Mouse (Mus musculus) testis, adult 2 months (tissue): Measurements from ENCODE around the gene Purb. TPM values are rescaled to one million over a fixed set of nuclear protein-coding genes. Genes with fewer than 3 reads are reported as not detected.

Source experiments
- H3K27ac ChIP-seq: fragments of 200-500 bp; 2 replicates; pipeline ENCODE4 v1.5.1; 2012; ENCODE audit warnings: low read depth, low read length; ENCODE audit not compliant: control insufficient read depth, insufficient read depth
- H3K27me3 ChIP-seq: fragments of 200-500 bp; 2 replicates; pipeline ENCODE4 v1.6.1; 2012; ENCODE audit warnings: mild to moderate bottlenecking, low read length, moderate library complexity; ENCODE audit not compliant: control insufficient read depth, insufficient read depth
- H3K36me3 ChIP-seq: fragments of 200-500 bp; 2 replicates; pipeline ENCODE4 v1.6.1; 2012; ENCODE audit warnings: mild to moderate bottlenecking, low read length; ENCODE audit not compliant: control insufficient read depth, insufficient read depth
- H3K4me1 ChIP-seq: fragments of 200-500 bp; 2 replicates; pipeline ENCODE4 v1.6.1; 2012; ENCODE audit warnings: low read length; ENCODE audit not compliant: control insufficient read depth, insufficient read depth
- H3K4me3 ChIP-seq: fragments of 200-500 bp; 2 replicates; pipeline ENCODE4 v1.5.1; 2012; ENCODE audit warnings: low read depth, mild to moderate bottlenecking, low read length, moderate library complexity, mixed read lengths; ENCODE audit not compliant: control insufficient read depth
- CTCF ChIP-seq: fragments of 200-500 bp; IDR thresholded peaks from 2 replicates; pipeline ENCODE4 v1.5.1; 2012; ENCODE audit warnings: low read depth, mild to moderate bottlenecking, inconsistent platforms, low read length, moderate library complexity; ENCODE audit not compliant: control insufficient read depth, insufficient read depth, insufficient replicate concordance
- POLR2A ChIP-seq: fragments of 200-500 bp; IDR thresholded peaks from 2 replicates; pipeline ENCODE4 v1.6.1; 2012; ENCODE audit warnings: low read depth, mild to moderate bottlenecking, inconsistent platforms, low read length, moderate library complexity; ENCODE audit not compliant: control insufficient read depth
- polyA plus RNA-seq: library from polyadenylated mRNA; depleted of rRNA; stranded (reverse); fragments of >200 nt; gene quantifications from 2 replicates; pipeline ENCODE4 v1.2.3, GENCODE M21; 2012

Purb gene
- polyA plus RNA-seq, 1 experiment = 6.0 TPM

DNA sequence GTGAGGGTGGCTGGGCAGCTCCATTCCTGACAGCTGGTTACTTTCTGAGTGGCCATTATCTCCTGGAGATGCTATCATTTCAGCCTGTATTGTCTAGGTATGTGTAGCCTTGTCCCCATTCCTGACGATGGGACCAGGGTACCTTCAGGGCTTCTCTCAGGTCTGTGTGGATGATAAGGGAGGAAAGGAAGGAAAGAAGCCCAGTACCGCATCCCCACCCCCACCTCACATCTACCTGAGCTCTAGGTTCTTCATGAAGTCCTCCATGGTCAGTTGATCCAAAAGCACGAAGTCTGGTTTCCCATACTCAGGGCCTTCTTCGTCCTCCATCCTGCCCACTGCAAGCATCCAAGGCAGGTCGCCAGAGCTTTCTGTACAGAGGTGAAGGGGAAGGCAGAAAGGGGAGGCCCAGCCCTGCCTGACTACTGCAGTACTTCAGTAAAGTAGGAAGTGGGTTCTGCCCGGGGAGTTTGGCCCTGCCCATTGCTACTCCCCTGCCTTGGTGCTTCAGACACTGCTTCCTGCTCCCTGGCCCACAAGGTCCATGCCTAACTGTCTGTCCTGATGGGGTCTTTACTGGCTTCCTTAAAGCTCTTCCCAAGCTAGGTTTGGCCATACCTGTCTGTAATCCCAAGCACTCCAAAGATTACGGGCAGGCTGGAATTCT, 44.9 kb upstream of the Purb start, which contains the start of gene Myo1g:
TSS of gene Myo1g (minus strand) at position 459 of the 667 bp plus-strand sequence.
- no peak within 1 kb of the TSS for H3K27ac ChIP-seq
- no peaks in the 10 kb centered on the region; the same call in 1 of the 2 replicates for H3K36me3 ChIP-seq
- peaks cover 7% of the 10 kb centered on the region for H3K4me1 ChIP-seq
- H3K27me3 ChIP-seq = no peaks in the 10 kb centered on the region
- no peak within 1 kb of the TSS for H3K4me3 ChIP-seq
- TF ChIP-seq CTCF = no peak
- TF ChIP-seq POLR2A = no peak

DNA sequence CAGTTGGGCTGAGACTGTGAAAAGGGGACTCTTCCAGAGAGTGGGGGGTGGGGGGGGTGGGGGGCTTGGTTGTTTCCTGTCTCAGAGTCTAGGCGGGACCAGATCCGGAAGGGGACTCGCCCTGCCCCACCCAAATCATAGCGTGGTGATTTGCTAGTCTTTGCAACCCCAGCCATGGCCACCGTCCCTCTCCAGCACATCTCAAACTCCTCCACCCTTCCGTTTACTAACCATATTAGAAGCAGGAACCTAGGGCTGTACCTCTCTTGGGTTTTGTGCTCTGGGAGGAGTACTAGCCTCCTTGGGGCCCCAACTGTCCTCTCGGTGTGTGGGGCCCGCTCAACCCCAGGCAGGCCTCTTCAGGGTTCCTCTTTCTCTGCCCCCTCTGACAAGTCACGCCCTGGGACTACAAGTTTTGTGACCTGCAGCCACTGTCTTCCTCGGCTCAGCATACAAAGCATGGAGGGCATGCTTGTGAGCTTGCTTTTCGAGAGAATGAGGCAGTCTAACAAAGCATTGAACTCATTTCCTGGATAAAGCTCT, 43.8 kb upstream of the Purb start:
- Histone ChIP-seq H3K36me3 (no peaks in the 10 kb centered on the region), H3K27me3 (no peaks in the 10 kb centered on the region), H3K4me1 (peaks cover 7% of the 10 kb centered on the region), H3K4me3 (no peak overlapping the region), H3K27ac (no peak overlapping the region)
- no peak for TF ChIP-seq POLR2A
- TF ChIP-seq CTCF = no peak

DNA sequence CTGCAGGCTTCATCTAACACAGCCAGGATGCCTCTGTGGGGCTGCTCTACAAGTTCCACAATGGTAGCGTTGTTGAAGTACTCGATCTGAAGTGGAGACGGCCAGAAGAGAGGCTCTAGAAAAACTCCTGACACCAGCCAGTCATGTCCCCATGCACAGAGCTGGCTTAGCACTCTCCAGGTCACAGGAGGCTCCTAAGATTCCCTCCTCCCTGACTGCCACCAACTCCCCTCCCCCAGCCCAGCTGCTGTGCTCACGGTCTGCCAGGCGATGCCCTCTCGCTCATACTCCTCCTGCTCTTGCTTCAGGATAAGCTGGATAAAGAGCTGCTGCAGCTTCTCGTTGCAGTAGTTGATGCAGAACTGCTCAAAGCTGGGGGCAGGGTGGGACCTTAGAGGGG, 39.1 kb upstream of the Purb start:
- no peaks in the 10 kb centered on the region for H3K27me3 ChIP-seq
- TF ChIP-seq CTCF = no peak
- TF ChIP-seq POLR2A = no peak
- no peak overlapping the region for H3K4me3 ChIP-seq
- H3K36me3 ChIP-seq = no peaks in the 10 kb centered on the region
- H3K27ac ChIP-seq = no peak overlapping the region
- peaks cover 7% of the 10 kb centered on the region for H3K4me1 ChIP-seq

DNA sequence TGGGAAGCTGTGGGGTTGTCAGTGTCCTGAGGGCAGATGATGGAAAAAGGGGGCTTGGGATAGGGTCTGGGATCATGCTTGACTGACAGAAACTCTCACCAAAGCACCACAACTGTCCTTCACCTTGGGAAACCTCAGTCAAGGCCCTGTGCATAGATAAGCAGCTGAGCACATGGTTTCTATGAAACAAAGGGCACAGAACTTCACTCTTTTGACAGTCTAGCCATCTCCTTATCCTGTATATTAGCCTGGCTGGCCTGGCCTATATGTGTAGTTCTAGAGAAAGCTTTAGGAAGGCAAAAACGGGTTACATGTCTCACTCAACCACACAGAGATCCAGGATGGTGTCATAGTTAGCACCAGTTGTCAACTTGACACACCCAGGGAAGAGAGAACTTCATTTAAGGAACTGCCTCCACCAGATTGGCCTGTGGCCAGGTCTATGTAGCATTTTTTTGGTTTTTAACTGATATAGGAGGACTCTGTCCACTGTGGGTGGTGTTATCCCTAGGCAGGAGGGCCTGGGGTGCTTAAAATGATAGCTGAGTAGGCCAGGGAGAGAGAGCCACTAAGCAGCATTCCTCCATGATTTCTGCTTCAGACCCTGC, 32.7 kb upstream of the Purb start:
- H3K27ac ChIP-seq = no peak overlapping the region
- no peak overlapping the region for H3K4me3 ChIP-seq
- TF ChIP-seq POLR2A = no peak
- TF ChIP-seq CTCF = no peak
- H3K36me3 ChIP-seq = no peaks in the 10 kb centered on the region
- H3K4me1 ChIP-seq = no peaks in the 10 kb centered on the region
- H3K27me3 ChIP-seq = no peaks in the 10 kb centered on the region

DNA sequence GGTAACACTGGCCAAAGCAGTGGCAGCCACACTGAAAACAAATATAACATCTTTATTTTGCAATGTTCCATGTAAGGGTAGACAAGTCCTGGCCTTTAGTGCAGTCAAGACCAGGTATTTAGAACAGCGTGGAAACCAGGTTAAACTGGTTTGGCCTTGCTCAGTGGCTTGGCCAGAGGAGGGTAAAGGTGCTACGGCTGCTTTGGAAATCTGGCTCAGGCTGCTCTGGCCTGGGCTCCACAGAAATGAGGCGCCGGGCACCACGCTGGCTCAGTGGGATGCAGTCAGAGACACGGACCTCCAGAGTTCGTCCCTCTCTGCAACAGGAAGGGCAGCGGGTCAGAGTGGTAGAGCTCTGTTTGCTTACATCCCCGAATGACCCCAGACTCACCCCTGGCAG, 30.8 kb upstream of the Purb start:
- no peak overlapping the region for H3K4me3 ChIP-seq
- no peak overlapping the region for H3K27ac ChIP-seq
- H3K4me1 ChIP-seq = no peaks in the 10 kb centered on the region
- TF ChIP-seq POLR2A = no peak
- no peaks in the 10 kb centered on the region for H3K36me3 ChIP-seq
- H3K27me3 ChIP-seq = no peaks in the 10 kb centered on the region

DNA sequence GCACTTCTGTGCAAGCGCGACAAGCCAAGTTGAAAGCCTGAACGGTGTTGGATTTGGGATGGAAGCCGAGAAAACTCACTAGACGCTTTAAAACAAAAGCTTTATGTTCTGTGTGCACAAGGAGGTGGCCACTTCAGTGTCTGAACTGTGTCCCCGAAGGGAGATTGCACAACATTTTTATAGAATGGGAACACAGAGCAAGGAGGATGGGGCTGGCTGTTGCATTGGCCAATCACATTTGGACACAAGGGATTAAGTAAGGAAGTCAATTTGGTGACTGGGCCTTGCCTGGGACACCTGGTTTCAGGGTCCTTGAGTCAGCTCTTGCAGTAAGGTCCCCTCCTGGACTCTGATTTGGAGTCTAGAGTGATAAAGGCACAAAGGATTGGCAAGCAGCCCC, 29.0 kb upstream of the Purb start:
- no peaks in the 10 kb centered on the region for H3K36me3 ChIP-seq
- H3K27ac ChIP-seq = no peak overlapping the region
- H3K27me3 ChIP-seq = no peaks in the 10 kb centered on the region
- H3K4me3 ChIP-seq = no peak overlapping the region
- no peaks in the 10 kb centered on the region for H3K4me1 ChIP-seq
- TF ChIP-seq POLR2A (no peak), CTCF (no peak)

DNA sequence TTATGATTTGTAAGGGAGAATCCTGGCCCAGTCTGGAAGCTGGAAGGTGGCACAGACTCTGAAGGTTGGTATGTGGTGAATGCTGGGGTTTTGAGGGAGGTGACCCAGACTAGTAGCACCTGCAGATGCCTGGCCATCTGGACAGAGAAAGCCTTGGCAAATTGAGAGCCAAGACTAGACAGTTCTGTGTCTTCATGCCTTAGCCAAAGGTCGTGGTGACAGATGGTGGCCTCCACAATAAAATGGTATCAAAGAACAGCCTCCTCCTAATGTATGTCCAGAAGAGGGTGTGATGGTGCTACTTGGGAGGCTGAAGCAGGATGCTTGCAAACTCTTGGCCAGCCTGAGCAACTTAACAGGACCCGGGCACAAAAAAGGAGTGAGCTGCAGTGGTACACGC, 28.5 kb upstream of the Purb start:
- Histone ChIP-seq H3K4me1 (no peaks in the 10 kb centered on the region), H3K27ac (no peak overlapping the region), H3K36me3 (no peaks in the 10 kb centered on the region), H3K27me3 (no peaks in the 10 kb centered on the region), H3K4me3 (no peak overlapping the region)
- TF ChIP-seq CTCF (no peak), POLR2A (no peak)

DNA sequence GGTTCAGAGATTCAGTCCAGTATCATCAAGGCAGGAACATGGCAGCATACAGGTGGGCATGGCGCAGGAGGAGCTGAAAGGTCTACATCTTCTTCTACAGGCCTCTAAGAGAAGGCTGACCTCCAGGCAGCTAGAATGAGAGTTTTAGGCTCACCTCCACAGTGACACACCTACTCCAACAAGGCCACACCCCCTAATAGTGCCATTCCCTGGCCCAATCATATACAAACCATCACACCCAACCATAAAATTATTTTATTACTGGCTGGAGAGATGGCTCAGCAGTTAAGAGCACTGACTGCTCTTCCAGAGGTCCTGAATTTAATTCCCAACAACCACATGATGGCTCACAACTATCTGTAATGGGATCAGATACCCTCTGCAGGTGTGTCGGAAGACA, 26.8 kb upstream of the Purb start:
- no peak for TF ChIP-seq CTCF
- no peak for TF ChIP-seq POLR2A
- Histone ChIP-seq H3K4me1 (no peaks in the 10 kb centered on the region), H3K4me3 (no peak overlapping the region), H3K36me3 (no peaks in the 10 kb centered on the region), H3K27me3 (no peaks in the 10 kb centered on the region), H3K27ac (no peak overlapping the region)
